Mouse (Mus musculus) hindbrain, embryonic 13.5 days (tissue): Measurements from ENCODE around the gene Dnah6. TPM values are rescaled to one million over a fixed set of nuclear protein-coding genes. Genes with fewer than 3 reads are reported as not detected.

Source experiments
- ATAC-seq: fragments of 200-750 bp; cut with Nextera tagmentation; 2 replicates; pipeline ENCODE4 v1.8.0; 2017; ENCODE audit warnings: moderate TSS enrichment; ENCODE audit not compliant: low FRiP score
- H3K27ac ChIP-seq: fragments of 300-500 bp; sonication (generic); 2 replicates; pipeline ENCODE4 v1.5.1; 2015; ENCODE audit warnings: inconsistent platforms, mild to moderate bottlenecking, moderate library complexity
- H3K27me3 ChIP-seq: fragments of 300-500 bp; sonication (generic); 2 replicates; pipeline ENCODE4 v1.6.1; 2015; ENCODE audit warnings: mild to moderate bottlenecking, inconsistent platforms
- H3K36me3 ChIP-seq: fragments of 300-500 bp; sonication (generic); 2 replicates; pipeline ENCODE4 v1.6.1; 2015; ENCODE audit warnings: mild to moderate bottlenecking, inconsistent platforms
- H3K4me1 ChIP-seq: fragments of 300-500 bp; sonication (generic); replicated peaks from 2 replicates; pipeline ENCODE4 v1.6.1; 2015; ENCODE audit warnings: inconsistent platforms
- H3K4me2 ChIP-seq: fragments of 300-500 bp; sonication (generic); 2 replicates; pipeline ENCODE4 v1.6.1; 2015; ENCODE audit warnings: inconsistent platforms, mild to moderate bottlenecking, moderate library complexity
- H3K4me3 ChIP-seq: fragments of 300-500 bp; sonication (generic); 2 replicates; pipeline ENCODE4 v1.5.1; 2015; ENCODE audit warnings: mild to moderate bottlenecking, inconsistent platforms
- H3K9ac ChIP-seq: fragments of 300-500 bp; sonication (generic); 2 replicates; pipeline ENCODE4 v1.6.1; 2015; ENCODE audit warnings: mild to moderate bottlenecking, inconsistent platforms
- H3K9me3 ChIP-seq: fragments of 300-500 bp; sonication (generic); 2 replicates; pipeline ENCODE4 v1.6.1; 2016; ENCODE audit warnings: inconsistent platforms
- WGBS: fragments of 180-500 bp; shearing (Covaris S2); methylation state at CpG from one replicate; pipeline ENCODE4 v1.1.7; 2015; 5-methylcytosine and 5-hydroxymethylcytosine counted together
- polyA plus RNA-seq: library from polyadenylated mRNA; unstranded; fragments of >200 nt; fragmentation: Nextera tagmentation; extraction: Ambion mirVana; gene quantifications from 2 replicates; pipeline ENCODE4 v1.2.1, GENCODE M21; 2015

The Dnah6 gene
- polyA plus RNA-seq, 1 experiment from 2014 or later = 0.47 TPM

DNA sequence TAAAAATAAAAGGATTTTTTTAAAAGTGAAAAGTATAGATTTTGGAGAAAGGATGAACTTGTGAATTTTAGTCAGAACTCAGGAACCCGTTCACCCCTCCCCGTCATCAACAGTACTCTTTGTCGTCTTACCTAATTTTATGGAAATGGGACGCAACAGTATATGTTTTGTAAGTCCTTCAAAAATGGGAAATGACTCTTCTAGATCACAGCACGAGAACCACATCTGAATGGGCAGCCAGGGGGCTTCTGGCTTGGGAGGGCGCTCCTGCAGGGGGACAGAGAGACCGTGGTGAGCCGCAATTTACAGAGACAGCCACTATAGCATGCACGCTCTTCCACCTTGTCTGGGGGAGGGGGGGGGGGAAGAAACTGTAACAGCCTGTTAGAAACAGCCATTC lies 167.9 kb downstream of the Dnah6 start:
- WGBS = 94% methylated on average over 9 of the region's 9 CpGs

DNA sequence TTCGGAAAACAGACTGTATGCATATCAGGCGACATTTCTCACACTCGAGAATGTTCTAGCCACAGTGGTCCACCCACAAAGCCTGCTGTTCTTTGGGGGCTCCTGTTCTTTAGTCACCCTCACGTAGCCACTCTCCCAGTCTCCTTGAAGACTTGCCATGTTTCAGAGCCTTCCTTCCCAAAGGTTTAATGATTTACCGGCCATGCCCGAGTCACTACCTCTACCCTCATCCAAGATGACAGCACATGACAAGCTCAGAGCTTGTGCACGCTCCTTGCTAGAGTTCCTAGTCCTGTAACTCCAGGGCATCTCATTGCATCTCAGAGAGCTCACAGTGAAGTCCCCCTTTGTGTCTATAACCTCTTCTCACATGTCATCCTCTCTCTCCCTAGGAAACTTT lies 174.2 kb downstream of the Dnah6 start:
- no peak for ATAC-seq
- H3K4me3 ChIP-seq = no peak overlapping the region
- no peak overlapping the region for H3K27ac ChIP-seq
- no peaks in the 10 kb centered on the region for H3K36me3 ChIP-seq
- H3K4me1 ChIP-seq = no peaks in the 10 kb centered on the region
- H3K27me3 ChIP-seq = no peaks in the 10 kb centered on the region
- no peak overlapping the region for H3K9ac ChIP-seq
- H3K9me3 ChIP-seq = no peaks in the 10 kb centered on the region
- 85% methylated on average over 7 of the region's 7 CpGs for WGBS
- H3K4me2 ChIP-seq = no peak overlapping the region

More for the DNA sequence above, 167.9 kb downstream of the Dnah6 start:
- no peak overlapping the region for H3K27ac ChIP-seq
- no peaks in the 10 kb centered on the region for H3K4me1 ChIP-seq
- no peak for ATAC-seq
- H3K36me3 ChIP-seq = no peaks in the 10 kb centered on the region
- H3K9ac ChIP-seq = no peak overlapping the region
- no peak overlapping the region for H3K4me2 ChIP-seq
- H3K4me3 ChIP-seq = no peak overlapping the region
- H3K9me3 ChIP-seq = peaks cover 2% of the 10 kb centered on the region; the same call in 1 of the 2 replicates
- H3K27me3 ChIP-seq = no peaks in the 10 kb centered on the region

DNA sequence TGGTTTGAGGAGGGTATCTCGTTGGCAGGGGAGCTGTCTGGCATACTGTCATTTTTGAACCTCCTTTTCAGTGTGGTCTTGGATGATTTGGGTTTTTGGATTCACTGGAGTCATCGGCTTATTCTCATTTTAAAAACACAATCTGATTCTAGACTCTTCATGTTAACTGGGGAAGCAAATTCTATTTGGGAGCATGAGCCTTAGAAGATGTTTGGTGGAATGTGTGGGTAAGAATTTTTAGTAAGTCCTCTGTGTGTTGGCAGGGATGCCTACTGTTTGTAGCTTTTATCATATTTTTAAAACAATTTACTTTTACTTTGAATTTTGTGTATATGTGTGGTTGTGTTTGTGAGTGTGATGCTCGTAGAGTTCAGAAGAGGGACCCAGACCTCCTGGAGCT lies 175.5 kb downstream of the Dnah6 start:
- WGBS = 86% methylated on average over 3 of the region's 3 CpGs

DNA sequence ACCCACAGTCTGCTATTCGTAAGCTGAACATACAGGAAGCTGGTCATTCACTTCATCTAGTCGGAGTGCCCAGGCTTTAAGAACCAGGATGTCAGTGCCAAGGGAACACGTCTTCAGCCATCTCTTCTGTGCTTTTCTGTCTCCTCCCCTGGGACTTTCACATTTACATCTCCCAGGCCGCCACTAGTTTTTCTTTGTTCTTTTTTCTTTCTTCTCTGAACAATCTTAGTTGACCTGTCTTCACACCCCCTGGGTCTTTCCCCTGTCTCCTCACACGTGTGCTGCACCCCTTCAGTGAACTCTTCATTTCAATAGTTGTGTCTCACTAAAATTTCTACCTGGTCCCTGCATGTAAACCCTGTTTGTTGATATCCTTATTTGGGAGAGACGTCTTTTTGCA lies 179.2 kb downstream of the Dnah6 start:
- H3K9ac ChIP-seq = no peak overlapping the region
- ATAC-seq = no peak
- H3K9me3 ChIP-seq = no peaks in the 10 kb centered on the region
- 62% methylated on average over 6 of the region's 6 CpGs for WGBS
- H3K4me2 ChIP-seq = no peak overlapping the region
- H3K36me3 ChIP-seq = no peaks in the 10 kb centered on the region
- H3K27ac ChIP-seq = no peak overlapping the region
- no peaks in the 10 kb centered on the region for H3K27me3 ChIP-seq
- H3K4me1 ChIP-seq = no peaks in the 10 kb centered on the region
- H3K4me3 ChIP-seq = no peak overlapping the region

More for the DNA sequence above, 175.5 kb downstream of the Dnah6 start:
- no peaks in the 10 kb centered on the region for H3K36me3 ChIP-seq
- ATAC-seq = no peak
- H3K27ac ChIP-seq = no peak overlapping the region
- H3K4me3 ChIP-seq = no peak overlapping the region
- no peaks in the 10 kb centered on the region for H3K9me3 ChIP-seq
- H3K27me3 ChIP-seq = no peaks in the 10 kb centered on the region
- H3K4me2 ChIP-seq = no peak overlapping the region
- H3K9ac ChIP-seq = no peak overlapping the region
- H3K4me1 ChIP-seq = no peaks in the 10 kb centered on the region

DNA sequence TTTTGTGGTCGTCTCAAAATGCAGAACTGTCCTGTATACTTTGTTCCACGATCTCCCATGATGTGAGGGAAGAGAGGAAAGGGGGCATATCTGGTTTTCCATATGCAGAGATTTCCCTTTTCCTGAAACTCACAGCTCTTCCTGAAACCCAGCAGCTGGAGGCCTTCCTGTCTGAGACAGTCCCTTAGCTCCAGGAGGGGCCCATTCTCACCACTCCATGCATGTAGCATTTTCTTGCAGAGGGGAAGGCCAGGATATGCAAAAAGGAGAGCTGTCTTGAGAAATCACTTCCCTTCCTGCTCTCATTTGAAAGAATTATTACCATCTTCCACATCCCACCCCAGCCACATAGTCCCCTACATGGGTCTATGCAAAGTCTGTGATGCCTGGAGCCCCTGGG lies 183.2 kb downstream of the Dnah6 start:
- no peak for ATAC-seq
- 91% methylated on average over 2 of the region's 2 CpGs for WGBS
- no peak overlapping the region for H3K4me3 ChIP-seq
- no peaks in the 10 kb centered on the region for H3K27me3 ChIP-seq
- no peaks in the 10 kb centered on the region for H3K4me1 ChIP-seq
- no peak overlapping the region for H3K4me2 ChIP-seq
- no peak overlapping the region for H3K9ac ChIP-seq
- H3K27ac ChIP-seq = no peak overlapping the region
- no peaks in the 10 kb centered on the region for H3K36me3 ChIP-seq
- no peaks in the 10 kb centered on the region for H3K9me3 ChIP-seq

DNA sequence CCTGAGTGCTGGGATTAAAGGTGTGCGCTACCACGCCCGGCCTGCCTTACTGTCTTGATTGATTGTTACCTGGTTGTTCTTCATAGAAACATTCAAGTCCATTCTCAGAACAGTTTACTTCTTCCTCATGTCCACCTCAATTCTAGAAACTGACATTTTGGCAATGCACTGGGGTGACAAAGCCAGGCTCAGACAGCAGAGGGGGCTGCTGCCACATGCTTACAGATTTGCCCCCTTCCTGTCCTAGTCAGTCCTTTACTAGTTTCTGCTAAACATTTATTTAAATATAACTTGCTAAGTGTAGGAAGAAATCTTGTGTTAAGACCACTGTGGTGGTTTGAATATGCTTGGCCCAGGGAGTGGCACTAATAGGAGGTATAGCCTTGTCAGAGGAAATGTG lies 192.6 kb downstream of the Dnah6 start:
- Histone ChIP-seq H3K9me3 (no peaks in the 10 kb centered on the region), H3K4me2 (no peak overlapping the region), H3K4me1 (no peaks in the 10 kb centered on the region), H3K27me3 (no peaks in the 10 kb centered on the region), H3K4me3 (no peak overlapping the region), H3K27ac (no peak overlapping the region), H3K36me3 (no peaks in the 10 kb centered on the region), H3K9ac (no peak overlapping the region)
- WGBS = 95% methylated on average over 3 of the region's 3 CpGs
- no peak for ATAC-seq

DNA sequence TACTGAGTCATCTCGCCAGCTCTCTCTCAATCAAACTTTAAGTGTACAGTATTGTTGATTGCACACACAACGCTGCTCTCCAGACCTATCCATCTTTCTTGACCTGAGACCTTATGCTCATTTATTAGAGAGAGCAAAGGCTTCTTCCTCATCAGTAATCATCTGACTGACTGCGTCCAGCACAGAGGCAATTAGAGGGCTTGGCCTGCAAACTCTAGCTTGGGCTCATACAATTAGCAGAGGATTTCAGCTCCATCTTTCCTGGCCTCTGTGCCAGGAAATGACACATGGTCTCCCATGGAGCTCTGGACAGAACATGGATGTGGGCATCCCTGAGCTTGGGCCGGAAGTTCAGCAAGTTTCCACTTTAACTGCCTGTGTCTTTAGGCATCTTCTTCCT lies 193.6 kb downstream of the Dnah6 start:
- Histone ChIP-seq H3K27me3 (no peaks in the 10 kb centered on the region), H3K4me1 (no peaks in the 10 kb centered on the region), H3K36me3 (no peaks in the 10 kb centered on the region), H3K9ac (no peak overlapping the region), H3K9me3 (no peaks in the 10 kb centered on the region), H3K4me3 (no peak overlapping the region), H3K4me2 (no peak overlapping the region), H3K27ac (no peak overlapping the region)
- no peak for ATAC-seq
- WGBS = 78% methylated on average over 4 of the region's 4 CpGs

DNA sequence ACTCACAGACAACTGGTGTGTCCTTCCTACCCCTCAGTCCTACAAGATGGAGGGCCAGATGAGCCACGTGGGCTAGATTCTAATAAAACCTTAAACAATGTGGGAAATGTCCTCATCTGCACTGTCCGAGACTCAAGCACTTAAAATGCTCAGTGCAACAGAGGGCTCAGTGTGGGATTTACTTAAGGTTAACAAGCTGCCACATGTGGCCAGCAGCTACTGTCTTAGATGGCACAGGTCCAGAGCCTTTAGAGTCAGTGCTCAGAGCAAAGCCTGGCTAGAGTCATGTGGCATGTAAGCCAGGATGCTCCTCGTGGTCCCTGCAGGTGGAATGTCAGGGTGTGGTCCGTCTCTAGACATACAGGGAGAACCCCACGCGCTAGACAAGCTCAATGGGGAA lies 194.6 kb downstream of the Dnah6 start:
- Histone ChIP-seq H3K27ac (no peak overlapping the region), H3K4me1 (no peaks in the 10 kb centered on the region), H3K4me2 (no peak overlapping the region), H3K9ac (no peak overlapping the region), H3K4me3 (no peak overlapping the region), H3K27me3 (no peaks in the 10 kb centered on the region), H3K9me3 (no peaks in the 10 kb centered on the region), H3K36me3 (no peaks in the 10 kb centered on the region)
- no peak for ATAC-seq
- WGBS = 88% methylated on average over 6 of the region's 6 CpGs

DNA sequence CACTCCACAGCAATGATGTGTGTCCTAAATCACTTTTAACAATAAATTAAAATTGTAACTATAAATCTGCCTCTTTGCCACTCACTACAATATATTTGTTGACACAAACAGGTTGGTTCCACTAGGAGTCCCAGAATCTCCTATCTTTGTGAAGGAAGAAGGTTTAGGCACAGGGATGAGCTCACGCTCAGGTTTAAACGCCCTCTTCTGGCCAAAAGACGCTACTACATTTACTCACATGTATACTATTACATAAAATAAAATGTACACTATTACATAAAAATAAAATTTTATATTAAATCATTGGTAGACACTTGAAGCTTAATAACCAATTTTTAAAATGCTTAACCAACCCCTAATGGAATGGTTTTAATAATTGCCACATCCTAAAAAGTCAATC lies 201.4 kb downstream of the Dnah6 start:
- Histone ChIP-seq H3K27ac (no peak overlapping the region), H3K36me3 (no peaks in the 10 kb centered on the region), H3K4me2 (no peak overlapping the region), H3K4me1 (no peaks in the 10 kb centered on the region), H3K9me3 (no peaks in the 10 kb centered on the region), H3K4me3 (no peak overlapping the region), H3K27me3 (no peaks in the 10 kb centered on the region), H3K9ac (no peak overlapping the region)
- 5% methylated on average over 3 of the region's 3 CpGs for WGBS
- ATAC-seq = no peak

DNA sequence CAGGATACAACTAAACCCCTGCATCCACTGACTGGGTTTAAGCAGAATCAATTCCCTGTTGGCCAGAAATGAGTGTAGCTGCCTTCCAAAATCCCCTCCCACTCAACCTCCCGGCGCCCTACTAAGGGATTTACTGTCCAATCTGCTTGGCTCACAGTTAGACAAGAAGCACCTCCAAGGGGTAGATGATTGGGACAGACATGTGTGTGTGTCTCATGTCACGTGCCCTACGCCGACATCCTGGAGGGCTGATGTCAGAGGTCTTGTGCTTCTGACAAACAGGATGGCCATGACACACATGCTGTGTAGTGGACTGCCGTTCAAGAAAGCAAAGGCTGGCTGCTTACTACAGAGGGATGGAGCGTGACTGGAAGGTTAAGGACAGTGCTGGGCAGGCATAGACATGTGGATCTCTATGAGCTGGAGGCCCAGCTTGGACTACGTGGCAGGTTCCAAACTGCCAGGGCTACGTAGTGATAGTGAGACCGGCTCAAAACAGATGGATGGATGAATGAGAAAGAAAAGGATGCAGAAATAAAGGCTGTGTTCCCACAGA lies 202.6 kb downstream of the Dnah6 start:
- 0 out of 2 replicates have a peak, but pooled peaks cover 2% of the 10 kb centered on the region for H3K4me1 ChIP-seq

DNA sequence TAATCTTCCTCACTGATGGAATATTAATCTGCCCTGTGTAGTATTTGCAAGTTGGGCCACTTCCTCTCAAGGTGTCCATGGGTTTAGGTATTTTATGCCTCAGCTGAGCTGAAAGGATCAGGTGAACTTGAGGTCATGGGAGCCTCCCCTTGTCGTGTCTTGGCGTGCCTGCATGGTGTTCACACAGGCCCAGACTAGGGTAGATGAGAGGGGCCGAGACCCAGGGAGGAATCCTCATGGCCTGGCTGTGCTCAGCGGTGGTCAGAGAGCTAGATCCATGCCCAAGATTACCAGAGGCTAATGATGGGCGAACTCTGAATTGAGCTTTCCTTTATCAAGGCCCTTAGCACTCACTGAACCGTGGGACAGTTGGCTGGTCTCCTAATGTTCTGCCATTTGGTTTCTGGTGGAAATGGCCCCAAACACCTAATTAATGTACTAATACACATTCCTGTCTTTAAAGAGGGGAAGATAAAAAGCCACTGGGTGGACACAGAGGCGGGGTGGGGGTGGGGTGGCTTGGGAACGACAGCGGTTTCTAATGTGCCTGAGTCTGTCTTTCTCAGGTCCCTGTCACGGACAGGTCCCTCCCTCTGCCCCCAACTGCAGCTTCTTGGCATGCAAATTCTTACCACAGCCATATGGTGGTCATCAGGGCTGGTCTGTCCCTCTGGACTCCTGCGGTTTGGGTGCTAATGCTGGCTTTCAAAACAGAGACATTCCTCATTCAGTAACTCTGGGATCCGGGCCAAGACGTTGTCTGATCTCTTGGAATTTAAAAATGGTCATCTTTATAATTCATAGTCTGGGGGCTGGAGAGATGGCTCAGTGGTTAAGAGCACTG lies 206.9 kb downstream of the Dnah6 start:
- Histone ChIP-seq H3K4me3 (no peak overlapping the region), H3K4me1 (0 out of 2 replicates have a peak, but pooled peaks cover 2% of the 10 kb centered on the region), H3K9me3 (no peaks in the 10 kb centered on the region), H3K36me3 (no peaks in the 10 kb centered on the region), H3K27ac (no peak overlapping the region), H3K27me3 (no peaks in the 10 kb centered on the region), H3K9ac (no peak overlapping the region), H3K4me2 (no peak overlapping the region)
- ATAC-seq = no peak
- WGBS = 55% methylated on average over 13 of the region's 13 CpGs

More for the DNA sequence above, 202.6 kb downstream of the Dnah6 start:
- no peak overlapping the region for H3K27ac ChIP-seq
- no peak for ATAC-seq
- H3K36me3 ChIP-seq = no peaks in the 10 kb centered on the region
- no peak overlapping the region for H3K9ac ChIP-seq
- no peak overlapping the region for H3K4me2 ChIP-seq
- WGBS = 88% methylated on average over 10 of the region's 10 CpGs
- H3K4me3 ChIP-seq = no peak overlapping the region
- no peaks in the 10 kb centered on the region for H3K9me3 ChIP-seq
- H3K27me3 ChIP-seq = no peaks in the 10 kb centered on the region

DNA sequence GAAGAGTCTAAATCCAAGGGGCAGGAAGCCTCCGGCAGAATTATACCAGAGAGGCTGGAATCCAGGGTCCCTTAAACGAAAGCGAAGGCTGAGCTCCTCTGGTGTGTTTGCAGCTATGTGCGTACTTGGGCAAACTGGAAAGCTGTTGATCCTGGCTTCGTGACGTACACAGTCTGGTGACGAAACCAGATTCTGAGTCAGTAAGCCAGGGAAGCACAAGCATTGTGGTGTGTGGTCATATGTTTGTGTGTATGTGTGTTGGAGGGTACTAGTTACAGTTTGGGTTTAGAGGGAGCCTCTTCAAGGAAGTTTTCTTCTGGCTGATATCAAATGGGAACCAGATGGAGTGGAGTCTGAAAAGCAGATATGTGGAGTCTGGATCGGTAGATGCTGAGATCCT lies 208.5 kb downstream of the Dnah6 start:
- WGBS = 93% methylated on average over 8 of the region's 8 CpGs
- no peak overlapping the region for H3K27ac ChIP-seq
- ATAC-seq = no peak
- no peak overlapping the region for H3K4me2 ChIP-seq
- H3K4me3 ChIP-seq = no peak overlapping the region
- no peaks in the 10 kb centered on the region for H3K36me3 ChIP-seq
- H3K9ac ChIP-seq = no peak overlapping the region
- 0 out of 2 replicates have a peak, but pooled peaks cover 2% of the 10 kb centered on the region for H3K4me1 ChIP-seq
- no peaks in the 10 kb centered on the region for H3K9me3 ChIP-seq
- H3K27me3 ChIP-seq = no peaks in the 10 kb centered on the region

DNA sequence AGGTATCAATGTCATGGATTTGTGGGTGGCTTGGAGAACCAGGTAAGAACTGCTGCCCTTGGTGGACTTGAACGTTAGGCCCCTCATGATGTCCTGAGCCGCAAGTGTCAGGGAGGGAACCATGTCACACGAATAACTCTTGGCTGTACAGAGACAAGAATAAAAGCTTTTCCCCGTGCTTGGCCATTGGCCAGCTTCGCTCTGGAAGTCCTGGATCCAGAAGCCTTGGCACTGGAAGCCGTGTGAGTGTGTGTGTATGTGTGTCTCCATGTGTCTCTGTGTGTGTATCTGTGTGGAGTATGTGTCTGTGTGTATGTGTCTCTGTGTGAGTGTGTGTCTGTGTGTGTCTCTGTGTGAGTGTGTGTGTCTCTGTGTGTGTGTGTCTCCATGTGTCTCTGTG lies 209.6 kb downstream of the Dnah6 start:
- no peak for ATAC-seq
- Histone ChIP-seq H3K4me2 (no peak overlapping the region), H3K4me3 (no peak overlapping the region), H3K9me3 (no peaks in the 10 kb centered on the region), H3K27ac (no peak overlapping the region), H3K9ac (no peak overlapping the region), H3K27me3 (no peaks in the 10 kb centered on the region), H3K4me1 (0 out of 2 replicates have a peak, but pooled peaks cover 2% of the 10 kb centered on the region), H3K36me3 (no peaks in the 10 kb centered on the region)
- WGBS = 77% methylated on average over 6 of the region's 6 CpGs
